Mouse (Mus musculus): Measurements from ENCODE around the gene Cgn.
A peak's percentile ranks its signal among the peaks of the same experiment; 100 is the strongest.

The Cgn gene

GRCm38 (mm10) chr3:94786367-94786835, at the start of gene Cgn:
Gene Cgn, minus strand, starts transcription at chr3:94786492.
- DNase-seq (ENCODE audit: low spot score), result peak; percentile 70

DNA sequence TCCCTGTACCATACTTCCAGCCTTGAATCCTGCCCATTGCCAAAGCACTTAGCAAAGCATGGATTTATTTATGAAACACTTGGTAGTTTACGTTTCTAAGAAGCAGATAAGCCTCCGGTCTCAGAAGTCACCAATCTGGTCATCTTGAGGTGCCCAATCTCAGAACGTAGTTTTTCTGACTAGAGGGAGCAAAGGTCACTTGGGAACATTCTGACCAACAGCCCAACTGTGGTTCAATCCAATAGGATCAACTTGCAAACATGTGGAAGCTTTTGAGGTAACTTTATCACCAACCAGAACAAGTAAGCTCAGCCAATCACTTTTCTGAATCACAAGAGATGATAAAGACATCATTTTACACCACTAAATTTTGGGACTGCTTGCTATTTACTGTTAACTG, 49.1 kb upstream of the Cgn start:
- DNase-seq (ENCODE audit: low spot score), result no peak

GRCm38 (mm10) chr3:94833358-94833757, 47.1 kb upstream of the Cgn start:
- DNase-seq (ENCODE audit: low spot score), result no peak

DNA sequence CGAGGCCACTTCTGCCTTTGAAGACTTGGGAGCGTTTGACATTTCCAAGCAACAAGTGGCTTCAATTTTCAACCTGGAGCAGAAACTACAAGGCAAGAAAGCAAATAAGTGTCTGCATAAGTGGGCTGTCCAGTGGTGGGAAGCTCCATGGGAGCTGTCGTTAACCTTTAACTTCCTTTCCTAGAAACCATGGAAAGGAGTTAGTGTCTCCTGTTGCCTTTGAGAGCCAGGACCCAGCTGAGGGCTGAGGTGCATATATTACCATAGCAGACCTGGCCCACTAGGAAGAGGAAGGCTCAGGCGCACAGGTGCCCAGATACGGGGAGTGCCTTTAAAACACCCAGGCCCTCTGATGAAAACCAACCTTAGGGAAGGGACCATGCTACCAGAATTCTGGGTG, 46.4 kb upstream of the Cgn start:
- no peak for DNase-seq (ENCODE audit: low spot score)

DNA sequence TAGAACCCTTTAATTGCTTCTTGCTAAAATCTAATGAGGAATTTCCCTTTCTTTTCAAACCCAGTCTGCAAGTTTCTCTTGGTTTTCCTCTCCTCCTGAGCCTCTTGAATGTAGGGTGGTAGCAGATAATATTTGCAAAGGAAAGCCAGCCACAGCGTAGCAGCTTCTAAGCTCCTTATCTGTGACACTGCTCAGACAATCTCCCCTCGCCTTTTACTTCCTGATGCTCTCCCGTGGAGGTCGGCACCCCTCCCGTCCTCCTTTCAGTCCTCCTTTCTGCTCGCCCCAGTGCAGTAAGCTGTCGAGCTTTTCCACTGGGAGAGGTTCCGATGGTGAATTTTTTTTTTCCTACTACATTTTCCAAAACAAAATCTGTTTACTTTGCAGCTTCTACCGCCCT, 45.8 kb upstream of the Cgn start:
- no peak for DNase-seq (ENCODE audit: low spot score)

DNA sequence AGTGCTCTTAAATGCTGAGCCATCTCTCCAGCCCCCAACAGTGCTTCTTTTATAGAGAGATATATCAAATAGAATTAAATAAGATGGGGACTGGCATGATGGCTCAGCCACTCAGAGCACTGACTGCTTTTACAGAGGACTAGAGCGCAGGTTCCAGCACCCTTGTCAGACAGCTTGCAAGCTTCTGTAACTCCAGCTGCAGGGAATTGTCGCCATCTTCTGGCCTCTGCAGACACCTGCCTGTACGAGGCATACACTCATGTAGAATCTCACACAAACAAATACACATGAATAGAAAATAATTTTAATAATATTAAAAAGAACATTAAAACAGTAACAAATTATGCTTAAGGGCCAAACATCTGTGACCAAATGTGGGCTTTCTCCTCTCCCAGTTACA, 37.8 kb upstream of the Cgn start:
- DNase-seq (ENCODE audit: low spot score), result no peak

DNA sequence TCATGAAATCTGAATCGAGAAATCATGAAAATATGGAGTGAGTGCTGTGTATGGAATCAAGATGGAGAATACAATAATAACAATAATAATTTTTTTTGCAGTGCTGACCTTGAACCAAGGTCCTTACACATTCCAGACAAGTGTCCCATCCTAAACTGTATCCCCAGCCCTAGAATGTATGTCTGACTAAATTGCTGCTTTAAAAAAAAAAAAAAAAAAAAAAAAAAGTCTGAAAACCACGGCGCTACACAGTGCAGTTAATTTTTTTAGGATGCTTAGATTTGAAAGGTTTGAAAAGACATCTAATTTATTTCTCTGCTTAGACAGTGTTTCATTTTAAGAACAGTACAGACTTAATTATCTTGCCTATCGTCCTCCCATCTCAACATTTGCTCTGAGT, 35.8 kb upstream of the Cgn start:
- DNase-seq (ENCODE audit: low spot score), result no peak

DNA sequence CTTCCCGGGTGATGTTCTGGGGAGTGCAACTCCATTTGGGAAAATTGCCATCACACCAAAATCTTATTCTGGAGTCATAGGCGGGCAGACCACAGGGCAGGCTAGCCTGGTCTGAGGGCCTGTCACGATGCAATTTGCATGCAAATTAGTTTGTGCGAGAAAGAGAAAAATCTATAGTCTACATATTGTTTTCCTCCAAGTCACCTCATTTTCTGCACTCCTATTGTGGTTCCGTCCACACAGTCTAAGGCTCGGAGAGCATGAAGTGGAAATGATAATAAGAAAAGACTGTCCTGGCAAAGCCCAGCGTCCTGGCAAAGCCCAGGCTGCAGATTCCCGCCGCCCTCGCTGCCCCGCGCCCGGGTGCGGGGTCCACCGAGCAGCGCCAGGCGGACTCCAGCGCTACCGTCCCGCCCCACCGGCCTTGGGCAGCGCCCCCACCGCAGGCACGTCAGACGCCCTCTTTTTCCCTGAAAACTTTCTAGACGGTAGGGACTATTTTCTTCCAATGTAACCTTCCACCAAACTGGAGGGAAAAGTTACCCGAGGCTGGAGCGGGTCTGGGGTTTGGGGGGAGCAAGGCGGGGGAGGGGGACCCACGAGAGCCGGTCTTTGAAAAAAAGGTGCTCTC, 34.8 kb upstream of the Cgn start:
- DNase-seq (ENCODE audit: low spot score), result no peak

DNA sequence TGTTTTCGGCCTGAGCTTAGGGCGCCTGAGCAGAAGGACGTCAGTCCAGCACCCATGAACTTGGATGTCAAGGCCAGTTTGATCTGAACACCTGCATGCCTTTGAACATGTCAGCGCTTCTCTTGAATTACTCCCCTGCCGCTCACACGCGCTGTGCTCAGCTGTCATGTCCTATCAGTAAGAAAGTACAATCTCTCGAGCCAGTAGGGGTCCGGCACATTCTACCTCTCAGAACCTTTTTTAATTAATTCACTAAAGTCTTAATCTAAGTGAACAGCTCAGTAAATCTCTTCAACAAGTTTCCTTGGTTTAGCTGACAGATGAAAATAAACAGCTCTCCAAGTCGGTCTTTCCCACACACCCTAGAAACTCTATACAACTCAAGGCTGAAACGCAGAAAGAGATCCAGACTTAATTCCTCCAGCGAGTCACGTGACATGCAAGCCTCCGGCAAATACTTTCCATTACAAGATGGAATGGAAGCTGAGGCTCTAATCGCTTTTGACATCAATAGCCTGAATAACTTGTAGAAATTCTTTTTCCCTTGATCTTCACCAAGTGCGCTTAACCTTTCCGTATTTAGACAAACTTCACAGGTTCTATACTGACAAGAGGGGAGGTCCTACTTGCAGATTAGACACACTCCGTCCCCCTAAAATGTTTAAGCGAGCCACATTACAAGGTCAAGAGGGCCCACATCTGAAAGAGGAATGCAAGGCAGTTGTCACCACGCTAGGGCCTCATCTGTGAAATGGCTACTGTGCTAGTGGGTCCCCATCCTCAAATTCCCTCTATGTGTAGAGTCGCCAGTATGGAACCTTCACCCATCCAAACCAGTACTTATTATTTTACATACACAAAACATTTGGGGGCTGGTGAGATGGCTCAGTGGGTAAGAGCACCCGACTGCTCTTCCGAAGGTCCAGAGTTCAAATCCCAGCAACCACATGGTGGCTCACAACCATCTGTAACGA, 33.4 kb upstream of the Cgn start:
- DNase-seq (ENCODE audit: low spot score), result no peak

GRCm38 (mm10) chr3:94817731-94818130, 31.4 kb upstream of the Cgn start:
- no peak for DNase-seq (ENCODE audit: low spot score)

DNA sequence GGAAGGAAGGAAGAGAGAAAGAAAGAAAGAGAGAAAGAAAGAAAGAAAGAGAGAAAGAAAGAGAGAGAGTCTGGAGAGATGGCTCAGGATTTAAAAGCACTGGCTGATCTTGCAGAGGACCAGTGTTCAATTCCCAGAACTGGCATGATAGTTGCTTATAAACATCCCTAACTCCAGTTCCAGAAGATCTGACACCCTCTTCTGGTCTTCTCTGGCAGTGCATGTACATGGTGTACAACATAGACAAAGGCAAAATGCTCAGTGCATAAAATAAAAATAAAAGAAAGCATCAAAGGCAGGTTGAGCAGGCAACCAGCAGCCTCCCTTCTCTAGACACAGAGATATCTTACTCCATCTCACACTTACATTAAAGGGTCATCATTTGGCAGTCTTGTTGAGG, 29.3 kb upstream of the Cgn start:
- no peak for DNase-seq (ENCODE audit: low spot score)

GRCm38 (mm10) chr3:94814663-94815062, 28.4 kb upstream of the Cgn start:
- DNase-seq (ENCODE audit: low spot score), result no peak

- no peak for DNase-seq (ENCODE audit: low spot score)
These were observed 27.8 kb upstream of the Cgn start for GRCm38 (mm10) chr3:94814063-94814462.

DNA sequence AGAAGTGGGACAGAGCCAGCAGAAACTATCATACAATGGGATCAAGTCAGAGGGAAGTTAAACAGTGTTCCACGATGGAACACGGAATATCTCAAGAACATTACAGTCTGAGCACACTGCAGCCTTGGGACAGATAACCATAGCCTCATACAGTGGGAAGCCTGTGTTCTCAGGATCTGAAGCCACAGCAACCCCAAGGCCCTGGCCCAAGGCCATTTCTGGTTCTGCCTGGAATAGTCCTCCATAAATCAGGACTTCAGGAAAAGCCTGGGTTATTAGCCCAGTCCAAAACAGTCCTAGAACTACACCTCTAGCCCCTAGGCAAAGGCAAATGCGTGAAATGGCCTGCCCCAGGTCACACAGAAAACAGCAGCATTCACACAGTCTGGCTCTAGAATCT, 27.4 kb upstream of the Cgn start:
- no peak for DNase-seq (ENCODE audit: low spot score)

DNA sequence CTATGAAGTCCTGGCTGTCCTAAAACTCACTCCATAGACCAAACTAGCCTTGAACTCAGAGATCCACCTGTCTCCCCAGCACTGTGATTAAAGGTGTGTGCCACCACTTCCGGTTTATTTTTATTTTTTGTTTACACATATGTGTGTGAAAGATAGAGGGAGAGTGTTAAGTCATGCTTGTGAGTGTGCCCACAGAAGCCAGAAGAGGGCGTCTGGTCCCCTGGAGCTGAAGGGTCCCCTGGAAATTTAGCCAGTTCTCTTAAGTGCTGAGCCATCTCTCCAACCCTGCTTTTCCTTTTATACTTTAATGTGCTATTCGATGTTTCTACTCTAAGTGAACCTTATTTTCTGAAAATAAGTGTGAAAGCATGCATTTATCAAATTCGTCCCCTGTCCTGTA, 25.3 kb upstream of the Cgn start:
- DNase-seq (ENCODE audit: low spot score), result no peak

DNA sequence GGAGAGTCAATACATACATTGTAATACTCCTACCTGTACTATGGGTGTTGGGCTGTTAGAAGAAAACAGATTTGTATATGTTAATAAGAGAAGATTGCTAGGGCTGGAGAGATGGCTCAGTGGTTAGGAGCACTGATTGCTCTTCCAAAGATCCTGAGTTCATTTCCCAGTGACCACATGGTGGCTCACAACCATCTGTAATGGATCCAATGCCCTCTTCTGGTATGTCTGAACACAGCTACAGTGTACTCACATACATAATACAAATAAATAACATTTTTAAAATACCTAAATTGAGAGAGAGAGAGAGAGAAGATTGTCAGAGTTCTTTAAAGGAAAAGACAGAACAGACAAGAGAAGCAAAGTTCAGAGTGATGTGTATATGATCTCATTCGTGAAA, 22.0 kb upstream of the Cgn start:
- no peak for DNase-seq (ENCODE audit: low spot score)

GRCm38 (mm10) chr3:94804976-94805375, 18.7 kb upstream of the Cgn start:
- no peak for DNase-seq (ENCODE audit: low spot score)

DNA sequence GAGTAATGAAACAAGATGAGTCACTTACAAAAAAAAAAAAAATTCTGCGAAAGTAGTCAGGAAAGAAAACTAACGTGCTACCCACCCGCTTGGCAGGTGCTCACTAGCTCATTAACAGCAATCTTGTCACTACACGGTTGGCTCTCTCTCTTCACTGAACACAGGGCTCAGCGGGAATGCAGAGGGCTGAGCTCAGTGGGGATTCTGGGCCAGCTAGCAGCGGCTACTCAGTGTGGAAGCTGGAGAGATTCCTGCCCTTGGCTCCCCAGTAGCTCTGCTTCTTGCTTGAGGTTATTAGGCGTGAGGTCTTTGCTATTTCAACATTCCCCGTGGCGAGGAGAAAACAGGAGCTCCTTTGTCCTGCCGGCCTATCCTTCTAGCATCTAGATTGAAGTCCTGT, 17.9 kb upstream of the Cgn start:
- no peak for DNase-seq (ENCODE audit: low spot score)

- no peak for DNase-seq (ENCODE audit: low spot score)
These were observed 9.9 kb upstream of the Cgn start for GRCm38 (mm10) chr3:94796181-94796580.

DNA sequence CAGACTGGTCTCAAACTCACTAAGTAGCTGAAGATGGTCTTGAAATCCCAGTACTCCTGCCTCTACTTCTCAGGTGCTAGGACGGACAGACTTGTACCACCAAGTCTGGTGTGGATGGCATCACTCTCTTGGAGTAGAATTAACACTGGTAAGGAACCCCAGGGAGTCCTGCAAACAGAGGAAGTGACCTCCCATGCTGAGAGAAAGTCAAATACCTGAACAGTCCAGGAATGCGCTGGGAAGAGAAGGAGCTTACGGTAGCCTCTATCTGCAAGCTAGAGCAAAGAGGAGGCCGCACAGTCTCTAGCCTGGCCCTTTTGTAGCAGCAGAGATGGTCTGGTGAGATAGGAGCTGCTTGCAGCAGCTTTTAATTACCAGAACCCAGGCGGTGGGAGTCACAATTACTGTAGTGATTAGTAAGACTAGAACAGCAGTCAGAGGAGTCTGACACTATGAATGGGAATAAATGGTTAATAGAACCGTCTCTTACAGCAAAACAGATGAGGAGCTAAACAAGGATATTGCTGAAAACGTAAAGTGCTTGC, 9.4 kb upstream of the Cgn start:
- no peak for DNase-seq (ENCODE audit: low spot score)

DNA sequence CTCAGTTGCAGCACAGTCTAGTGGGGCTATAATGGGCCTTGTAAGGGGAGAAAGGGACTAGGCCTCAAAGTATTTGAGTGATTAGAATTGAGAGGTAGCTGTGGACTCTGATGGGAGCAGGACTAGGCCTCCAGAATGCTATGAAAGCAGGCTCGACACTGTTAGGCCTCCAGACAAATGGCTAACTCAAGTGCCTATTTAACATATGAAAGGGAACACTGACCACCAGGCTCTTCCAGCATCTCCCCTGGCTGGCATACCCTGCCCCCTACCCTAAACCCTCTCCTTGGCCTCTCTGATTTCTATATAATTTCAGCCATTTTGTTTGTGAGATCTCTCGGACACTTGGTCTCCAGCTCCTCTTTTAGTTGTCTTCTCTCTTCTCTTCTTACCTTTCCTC, 8.1 kb upstream of the Cgn start:
- DNase-seq (ENCODE audit: low spot score), result no peak

GRCm38 (mm10) chr3:94793672-94794071, 7.4 kb upstream of the Cgn start:
- no peak for DNase-seq (ENCODE audit: low spot score)

- DNase-seq (ENCODE audit: low spot score), result no peak
These were observed 6.0 kb upstream of the Cgn start for GRCm38 (mm10) chr3:94792258-94792657.

All from urinary bladder, postnatal 10 days (tissue).